Mouse (Mus musculus) brain, embryonic 14.5 days (tissue): Measurements from ENCODE around the gene Wipi1. TPM values are rescaled to one million over a fixed set of nuclear protein-coding genes. Genes with fewer than 3 reads are reported as not detected.

ENCODE experiments used
- DNase-seq: peaks from one replicate; pipeline ENCODE4 v3.0.0-alpha.2; 2011; ENCODE audit warnings: low read depth
- CTCF ChIP-seq: fragments of 200-500 bp; IDR thresholded peaks from 2 replicates; pipeline ENCODE4 v1.5.1; 2012; ENCODE audit warnings: inconsistent platforms, mild to moderate bottlenecking, moderate library complexity, borderline replicate concordance; ENCODE audit not compliant: insufficient read depth, insufficient read length; ENCODE audit errors: extremely low read depth
- POLR2A ChIP-seq: fragments of 200-500 bp; IDR thresholded peaks from 2 replicates; pipeline ENCODE4 v1.6.1; 2012; ENCODE audit warnings: mild to moderate bottlenecking, inconsistent platforms, borderline replicate concordance; ENCODE audit not compliant: poor library complexity, insufficient read depth, insufficient read length, severe bottlenecking; ENCODE audit errors: extremely low read depth
- polyA plus RNA-seq: library from polyadenylated mRNA; depleted of rRNA; stranded (reverse); fragments of >200 nt; gene quantifications from 2 replicates; pipeline ENCODE4 v1.2.3, GENCODE M21; 2012

The Wipi1 gene
- polyA plus RNA-seq, 1 experiment = 10.2 TPM

- TF ChIP-seq CTCF (no peak), POLR2A (no peak)
- no peak for DNase-seq
These were observed 29.9 kb upstream of the Wipi1 start for GRCm38 (mm10) chr11:109641498-109642222.

- no peak for TF ChIP-seq CTCF
- peak; percentile 22 for DNase-seq
These were observed 24.2 kb upstream of the Wipi1 start for GRCm38 (mm10) chr11:109635871-109636395.

- no peak for DNase-seq
- TF ChIP-seq CTCF = no peak
- TF ChIP-seq POLR2A = no peak
These were observed 23.2 kb upstream of the Wipi1 start for GRCm38 (mm10) chr11:109634928-109635327.

- TF ChIP-seq CTCF (no peak), POLR2A (no peak)
These were observed 17.3 kb upstream of the Wipi1 start for GRCm38 (mm10) chr11:109629021-109629521.

GRCm38 (mm10) chr11:109628099-109628498 is 16.3 kb upstream of the Wipi1 start:
- no peak for DNase-seq
- no peak for TF ChIP-seq POLR2A
- no peak for TF ChIP-seq CTCF

More at GRCm38 (mm10) chr11:109629021-109629521, 17.3 kb upstream of the Wipi1 start:
- no peak for DNase-seq

- TF ChIP-seq CTCF (peak; percentile 47; the same call in 1 of the 2 replicates), POLR2A (no peak)
These were observed 15.9 kb upstream of the Wipi1 start for GRCm38 (mm10) chr11:109627648-109628047.

GRCm38 (mm10) chr11:109623238-109623637 is 11.5 kb upstream of the Wipi1 start:
- DNase-seq = no peak
- no peak for TF ChIP-seq POLR2A
- no peak for TF ChIP-seq CTCF

More at GRCm38 (mm10) chr11:109627648-109628047, 15.9 kb upstream of the Wipi1 start:
- no peak for DNase-seq

- TF ChIP-seq POLR2A (no peak), CTCF (no peak)
- DNase-seq = peak; percentile 18
These were observed 10.8 kb upstream of the Wipi1 start for GRCm38 (mm10) chr11:109622518-109623037.

- TF ChIP-seq CTCF = peak; percentile 61
- no peak for TF ChIP-seq POLR2A
- DNase-seq = peak; percentile 72
These were observed 9.4 kb upstream of the Wipi1 start for GRCm38 (mm10) chr11:109621183-109621582.

GRCm38 (mm10) chr11:109620356-109620755 is 8.6 kb upstream of the Wipi1 start:
- TF ChIP-seq CTCF (no peak), POLR2A (no peak)
- DNase-seq = no peak

GRCm38 (mm10) chr11:109619055-109619454 is 7.3 kb upstream of the Wipi1 start:
- peak; percentile 50; the same call in 1 of the 2 replicates for TF ChIP-seq CTCF
- DNase-seq = peak; percentile 55

GRCm38 (mm10) chr11:109616766-109617165 is 5.0 kb upstream of the Wipi1 start:
- DNase-seq = no peak
- TF ChIP-seq POLR2A = no peak
- no peak for TF ChIP-seq CTCF
